Mouse (Mus musculus) liver, adult 10 weeks (tissue): Measurements from ENCODE around the gene Cnep1r1. TPM values are rescaled to one million over a fixed set of nuclear protein-coding genes. Genes with fewer than 3 reads are reported as not detected.

Source experiments
- polyA plus RNA-seq: library from polyadenylated mRNA; stranded (reverse); fragments of 350-450 nt; fragmentation: Illumina TruSeq; extraction: RNeasy Lipid Tissue Mini Kit (QIAGEN cat#74804); gene quantifications from one replicate; pipeline ENCODE4 v1.2.3, GENCODE M21; 2014; ENCODE audit warnings: low read depth, low replicate concordance

The Cnep1r1 gene
- 53.2 TPM for polyA plus RNA-seq

DNA sequence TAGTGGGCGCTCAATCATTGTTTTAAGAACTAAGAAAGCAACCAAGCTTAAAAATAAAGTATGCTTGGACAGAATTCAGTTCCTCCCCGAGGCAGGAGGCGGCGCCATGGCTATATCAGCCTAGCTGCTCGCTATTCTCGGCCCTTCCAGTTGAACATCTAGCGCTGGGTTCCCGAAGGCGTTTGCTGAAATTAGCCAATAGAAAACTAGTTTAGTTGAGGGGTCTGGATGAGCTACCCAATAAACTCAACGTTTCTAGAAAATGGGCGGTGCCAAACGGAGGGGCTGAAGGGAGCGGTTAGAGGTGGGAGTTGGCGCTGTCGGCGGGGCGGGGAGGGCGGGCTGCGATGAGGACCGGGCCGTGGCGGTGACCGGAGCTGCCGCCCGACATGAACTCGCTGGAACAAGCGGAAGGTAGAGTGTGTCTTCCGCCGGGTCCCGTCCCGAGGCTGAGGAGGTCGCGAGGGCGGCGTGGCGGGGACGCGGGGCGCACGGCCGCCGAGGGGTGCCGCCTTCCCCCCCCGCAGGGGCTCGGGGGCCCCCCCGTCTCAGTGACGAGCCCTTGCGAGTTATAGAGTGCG is at the start of gene Cnep1r1:
Gene Cnep1r1 (plus strand): TSS at position 314 of the 581 bp plus-strand sequence.

DNA sequence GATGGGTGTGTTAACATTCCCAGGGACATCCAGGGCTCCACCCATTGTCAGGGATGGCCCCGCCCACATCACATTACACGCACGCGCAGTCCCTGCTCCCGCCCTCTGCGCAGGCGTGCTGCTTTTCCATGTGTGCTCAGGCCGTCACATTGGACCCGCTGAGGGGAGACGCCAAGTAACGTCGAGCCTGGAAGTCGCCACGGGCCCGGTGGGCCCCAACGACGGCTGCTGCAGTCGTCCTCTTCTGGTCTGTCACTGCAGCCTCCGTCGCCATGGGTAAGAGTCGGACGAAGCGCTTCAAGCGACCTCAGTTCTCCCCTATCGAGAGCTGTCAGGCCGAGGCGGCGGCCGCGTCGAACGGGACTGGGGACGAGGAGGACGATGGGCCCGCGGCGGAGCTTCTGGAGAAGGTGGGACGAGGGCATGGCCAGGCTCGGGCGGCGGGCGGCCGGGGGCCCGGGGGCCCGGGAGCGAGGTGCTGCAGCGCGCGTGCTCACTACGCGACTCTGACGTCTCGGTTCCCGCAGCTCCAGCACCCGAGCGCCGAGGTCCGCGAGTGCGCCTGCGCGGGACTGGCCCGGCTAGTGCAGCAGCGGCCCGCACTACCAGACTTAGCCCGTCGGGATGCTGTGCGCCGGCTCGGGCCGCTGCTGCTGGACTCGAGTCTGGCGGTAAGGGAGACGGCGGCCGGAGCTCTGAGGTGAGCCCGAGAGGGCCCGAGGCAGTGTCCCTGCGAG is 19.3 kb downstream of the Cnep1r1 start, which contains the start of gene Heatr3:
Gene Heatr3 (plus strand): TSS at position 108 of the 737 bp plus-strand sequence.

Other genes starting within 250 kb of the Cnep1r1 start
- gene Zfp423, start 159.2 kb upstream of the Cnep1r1 start, polyA plus RNA-seq, result 0.11 TPM
- gene Heatr3, start 19.1 kb downstream of the Cnep1r1 start, polyA plus RNA-seq, result 23.2 TPM
- 41.9 TPM for gene Tent4b, start 80.4 kb downstream of the Cnep1r1 start, polyA plus RNA-seq
- 1.8 TPM for gene Adcy7, start 153.6 kb downstream of the Cnep1r1 start, polyA plus RNA-seq
- 32.8 TPM for gene Brd7, start 243.4 kb downstream of the Cnep1r1 start, polyA plus RNA-seq